Mouse (Mus musculus): Measurements from ENCODE around the gene Glrx.

Glrx gene

GRCm38 (mm10) chr13:75883792-75884191 lies 44.1 kb downstream of the Glrx start:
- DNase-seq (ENCODE audit: low read depth, low spot score) = no peak

- DNase-seq (ENCODE audit: low read depth, low spot score) = no peak
Measured at GRCm38 (mm10) chr13:75891868-75892267, 52.2 kb downstream of the Glrx start.

GRCm38 (mm10) chr13:75892291-75892690 lies 52.6 kb downstream of the Glrx start:
- DNase-seq (ENCODE audit: low read depth, low spot score) = no peak

GRCm38 (mm10) chr13:75892876-75893275 lies 53.2 kb downstream of the Glrx start:
- DNase-seq (ENCODE audit: low read depth, low spot score) = no peak

Data from 3T3-L1 (cell line).